Mouse (Mus musculus) embryonic fibroblast, embryonic 13.5 days (primary cell): ENCODE results near the gene Pi4k2a.

Experiments used
- CTCF ChIP-seq: IDR thresholded peaks from 2 replicates; pipeline ENCODE4 v1.5.1; 2011; ENCODE audit warnings: mild to moderate bottlenecking, control low read depth, low read length, moderate library complexity, borderline replicate concordance; ENCODE audit not compliant: insufficient read depth
- POLR2A ChIP-seq: IDR thresholded peaks from 2 replicates; pipeline ENCODE4 v1.6.1; 2011; ENCODE audit warnings: low read depth, mild to moderate bottlenecking, control low read depth, low read length, moderate library complexity

GRCm38 (mm10) chr19:42169322-42169975 is 79.2 kb downstream of the Pi4k2a start:
- no peak for TF ChIP-seq POLR2A
- no peak for TF ChIP-seq CTCF
